Mouse (Mus musculus) myocyte (in vitro differentiated cells): ENCODE measurements at regions not wholly inside any gene's neighbourhood (a gene's known extent, or its start where the extent isn't known, plus 50 kb on each side); places are given as distances from the start of the nearest gene placed in this dataset.

Experiments used
- E2F4 ChIP-seq: IDR thresholded peaks from one replicate; pipeline ENCODE4 v1.6.1; 2011; ENCODE audit warnings: mild to moderate bottlenecking, control low read depth, moderate library complexity; ENCODE audit not compliant: insufficient read depth
- MYOD1 ChIP-seq, 3 experiments: IDR thresholded peaks; one replicate each; pipeline ENCODE4 v1.6.1; 2011; ENCODE audit warnings: control low read depth in 2 of 3, low read depth in 2 of 3, mild to moderate bottlenecking in 2 of 3, moderate library complexity in 1 of 3; ENCODE audit not compliant: insufficient read length in 2 of 3, control insufficient read depth in 1 of 3
- MYOG ChIP-seq, 3 experiments: IDR thresholded peaks; one replicate each; pipeline ENCODE4 v1.6.1; 2011; ENCODE audit warnings: control low read depth in 2 of 3, low read depth in 2 of 3, mild to moderate bottlenecking in 2 of 3; ENCODE audit not compliant: insufficient read length in 2 of 3, control insufficient read depth in 1 of 3, insufficient read depth in 1 of 3
- POLR2A ChIP-seq: IDR thresholded peaks from one replicate; pipeline ENCODE4 v1.6.1; 2011; ENCODE audit warnings: low read depth, mild to moderate bottlenecking, control low read depth, moderate library complexity; ENCODE audit not compliant: insufficient read length
- TCF12 ChIP-seq: IDR thresholded peaks from one replicate; pipeline ENCODE4 v1.6.1; 2011; ENCODE audit warnings: mild to moderate bottlenecking, control low read depth; ENCODE audit not compliant: poor library complexity, insufficient read depth, severe bottlenecking
- TCF3 ChIP-seq: IDR thresholded peaks from one replicate; pipeline ENCODE4 v1.6.1; 2011; ENCODE audit warnings: low read depth, control low read depth; ENCODE audit not compliant: insufficient read length
- USF1 ChIP-seq: IDR thresholded peaks from one replicate; pipeline ENCODE4 v1.6.1; 2011; ENCODE audit warnings: low read depth, mild to moderate bottlenecking, control low read depth, moderate library complexity

- TF ChIP-seq POLR2A (no peak), MYOD1 (IDR thresholded peaks at IDR 0.05; ENCODE audit: control insufficient read depth in 1 of 3, insufficient read length in 2 of 3, low read depth in 2 of 3) (no peak), TCF12 (no peak), E2F4 (no peak), TCF3 (no peak), MYOG (IDR thresholded peaks at IDR 0.05; ENCODE audit: control insufficient read depth in 1 of 3, insufficient read depth in 1 of 3, insufficient read length in 2 of 3, low read depth in 2 of 3) (no peak), USF1 (no peak)
Measured at GRCm38 (mm10) chr12:118772790-118773189, 73.3 kb upstream of the Sp8 start.
